In genomic region chr5:64807603-64808002, GRCm38 (mm10) we compare ENCODE assay signal across 8 mouse cellular contexts. TPM values are rescaled to one million over a fixed set of nuclear protein-coding genes. Genes with fewer than 3 reads are reported as not detected.
A peak's percentile ranks its signal among the peaks of the same experiment; 100 is the strongest.
DNase-seq lines count a peak whose midpoint lies in the region; ATAC-seq and TF ChIP-seq lines count a peak whose summit lies in the region.

No protein-coding gene starts in this region.

- H3K4me1 ChIP-seq in kidney, embryonic 14.5 days (ENCODE audit: control insufficient read depth, insufficient read depth, low read length): peaks cover 63% of the 10 kb centered on the region
- H3K4me1 ChIP-seq in embryonic facial prominence, embryonic 11.5 days (ENCODE audit: control insufficient read depth, insufficient read depth, low read length): peaks cover 21% of the 10 kb centered on the region
- peaks cover 58% of the 10 kb centered on the region for H3K4me1 ChIP-seq in heart, postnatal 0 days (ENCODE audit: control insufficient read depth, insufficient read depth)
- H3K4me1 ChIP-seq in liver, embryonic 16.5 days (ENCODE audit: control insufficient read depth, low read depth, low read length): peaks cover 61% of the 10 kb centered on the region

- no peaks in the 10 kb centered on the region for H3K9me3 ChIP-seq in kidney, embryonic 14.5 days (ENCODE audit: control insufficient read depth, low read length)
- H3K9me3 ChIP-seq in embryonic facial prominence, embryonic 11.5 days (replicated peaks; ENCODE audit: control insufficient read depth, low read length): no peaks in the 10 kb centered on the region
- no peaks in the 10 kb centered on the region for H3K9me3 ChIP-seq in heart, postnatal 0 days (replicated peaks; ENCODE audit: control insufficient read depth, low read length)
- H3K9me3 ChIP-seq in liver, embryonic 16.5 days (replicated peaks; ENCODE audit: control insufficient read depth, low read length): no peaks in the 10 kb centered on the region

- ATAC-seq in kidney, embryonic 14.5 days (ENCODE audit: low FRiP score, low TSS enrichment): no peak
- no peak for ATAC-seq in embryonic facial prominence, embryonic 11.5 days (replicated peaks; ENCODE audit: insufficient number of reproducible peaks, low FRiP score, low TSS enrichment, low read depth)
- ATAC-seq in heart, postnatal 0 days (ENCODE audit: insufficient read depth, low read depth): no peak
- no peak for ATAC-seq in liver, embryonic 16.5 days (ENCODE audit: low read depth)

- DNase-seq in kidney, adult 18-20 months: no peak
- DNase-seq in embryonic facial prominence, embryonic 11.5 days (ENCODE audit: low spot score): no peak
- DNase-seq in heart, postnatal 0 days (ENCODE audit: low spot score): peak; percentile 28
- DNase-seq in left cerebral cortex, adult 8-10 months (ENCODE audit: low spot score in 2 of 2): no peak
- DNase-seq in cerebellum, postnatal 4 days (ENCODE audit: low spot score in 2 of 2): no peak
- no peak for DNase-seq in spleen, postnatal 14 days (ENCODE audit: low spot score in 2 of 2)

- H3K27ac ChIP-seq in kidney, embryonic 14.5 days (ENCODE audit: low read depth, low read length): 0 out of 2 replicates have a peak overlapping the region, but pooled peaks have one; percentile 42
- H3K27ac ChIP-seq in embryonic facial prominence, embryonic 11.5 days (replicated peaks; ENCODE audit: low read depth, low read length): peak overlapping the region; percentile 67; the same call in 1 of the 2 replicates
- peak overlapping the region; percentile 98 for H3K27ac ChIP-seq in heart, postnatal 0 days (ENCODE audit: low read depth)
- peak overlapping the region; percentile 98 for H3K27ac ChIP-seq in liver, embryonic 16.5 days (ENCODE audit: low read length)

- WGBS in kidney, embryonic 14.5 days: 47% methylated on average over 4 of the region's 4 CpGs
- WGBS in embryonic facial prominence, embryonic 11.5 days: 68% methylated on average over 4 of the region's 4 CpGs
- 34% methylated on average over 4 of the region's 4 CpGs for WGBS in heart, postnatal 0 days
- 13% methylated on average over 4 of the region's 4 CpGs for WGBS in liver, embryonic 16.5 days (ENCODE audit: insufficient replicate concordance)

- H3K36me3 ChIP-seq in kidney, embryonic 14.5 days (ENCODE audit: control insufficient read depth, insufficient read depth, low read length): peaks cover 6% of the 10 kb centered on the region; the same call in 1 of the 2 replicates
- no peaks in the 10 kb centered on the region for H3K36me3 ChIP-seq in embryonic facial prominence, embryonic 11.5 days (replicated peaks; ENCODE audit: control insufficient read depth, insufficient read depth, low read depth, low read length)
- no peaks in the 10 kb centered on the region for H3K36me3 ChIP-seq in heart, postnatal 0 days (replicated peaks; ENCODE audit: control insufficient read depth, insufficient read depth, low read length)
- peaks cover 19% of the 10 kb centered on the region for H3K36me3 ChIP-seq in liver, embryonic 16.5 days (ENCODE audit: control insufficient read depth, insufficient read depth)

- no peak for TF ChIP-seq EP300 in heart, postnatal 0 days (IDR thresholded peaks at IDR 0.05; ENCODE audit: low read depth)

- H3K4me2 ChIP-seq in kidney, embryonic 14.5 days (replicated peaks; ENCODE audit: low read depth, low read length): peak overlapping the region; percentile 31
- H3K4me2 ChIP-seq in embryonic facial prominence, embryonic 11.5 days (ENCODE audit: low read depth, low read length): no peak overlapping the region
- H3K4me2 ChIP-seq in heart, postnatal 0 days (ENCODE audit: low read depth, low read length): peak overlapping the region; percentile 66
- H3K4me2 ChIP-seq in liver, embryonic 16.5 days (ENCODE audit: low read depth, low read length): peak overlapping the region; percentile 76

- no peak overlapping the region for H3K4me3 ChIP-seq in kidney, embryonic 14.5 days (ENCODE audit: low read length)
- no peak overlapping the region for H3K4me3 ChIP-seq in embryonic facial prominence, embryonic 11.5 days (ENCODE audit: low read depth, low read length)
- peak overlapping the region; percentile 25 for H3K4me3 ChIP-seq in heart, postnatal 0 days (ENCODE audit: low read depth, low read length)
- peak overlapping the region; percentile 75 for H3K4me3 ChIP-seq in liver, embryonic 16.5 days (ENCODE audit: low read depth, low read length)

- peak overlapping the region; percentile 23; the same call in 1 of the 2 replicates for H3K9ac ChIP-seq in kidney, embryonic 14.5 days (ENCODE audit: low read depth, low read length)
- no peak overlapping the region for H3K9ac ChIP-seq in embryonic facial prominence, embryonic 11.5 days (replicated peaks; ENCODE audit: low read length)
- H3K9ac ChIP-seq in heart, postnatal 0 days (replicated peaks; ENCODE audit: low read depth, low read length): peak overlapping the region; percentile 44; the same call in 1 of the 2 replicates
- H3K9ac ChIP-seq in liver, embryonic 16.5 days (ENCODE audit: low read depth, low read length): peak overlapping the region; percentile 43

- TF ChIP-seq CTCF in heart, postnatal 0 days (IDR thresholded peaks at IDR 0.05; ENCODE audit: low read depth): no peak

- H3K27me3 ChIP-seq in kidney, embryonic 14.5 days (ENCODE audit: control insufficient read depth, insufficient read depth, low read length): no peaks in the 10 kb centered on the region
- no peaks in the 10 kb centered on the region for H3K27me3 ChIP-seq in embryonic facial prominence, embryonic 11.5 days (ENCODE audit: control insufficient read depth, insufficient read depth, low read length)
- no peaks in the 10 kb centered on the region for H3K27me3 ChIP-seq in heart, postnatal 0 days (ENCODE audit: control insufficient read depth, insufficient read depth, low read length)
- H3K27me3 ChIP-seq in liver, embryonic 16.5 days (ENCODE audit: control insufficient read depth, insufficient read depth, low read depth, low read length): no peaks in the 10 kb centered on the region

RNA-seq across cellular contexts. Expression of gene Klf3, which starts 4.4 kb away (rescaled TPM):
- polyA plus RNA-seq in kidney, embryonic 14.5 days (2014; fragmentation: Nextera tagmentation; extraction: Ambion mirVana): 45.1 and 78.4 TPM in 2 replicates
- polyA plus RNA-seq in embryonic facial prominence, embryonic 11.5 days (2014; fragmentation: Nextera tagmentation; extraction: Ambion mirVana): 31.5 and 34.6 TPM in 2 replicates
- 22.6 and 26.5 TPM in 2 replicates for total RNA-seq in heart, postnatal 0 days (2014; rRNA removed; ENCODE audit: low replicate concordance)
- 33.5 and 37.3 TPM in 2 replicates for polyA plus RNA-seq in heart, postnatal 0 days (2015; fragmentation: Nextera tagmentation; extraction: Ambion mirVana)
- polyA plus RNA-seq in liver, embryonic 16.5 days (2015; fragmentation: Nextera tagmentation; extraction: Ambion mirVana): 77.7 and 88.9 TPM in 2 replicates
- 10 to 100 TPM; 21.2 to 30.9 (median 27.5) TPM for total RNA-seq in left cerebral cortex, adult 8-10 months (2022)

Comparison
In these comparisons a context has a peak if more than half of its experiments do, and no peak if none do; other contexts are left out.
1. H3K27ac ChIP-seq: peak in every context shown above with its lines; median percentile 98 in heart, postnatal 0 days; 98 in liver, embryonic 16.5 days; 67 in embryonic facial prominence, embryonic 11.5 days; 42 in kidney, embryonic 14.5 days.
2. H3K4me3 ChIP-seq: peak in heart, postnatal 0 days (single experiment) and liver, embryonic 16.5 days (single experiment); none in kidney, embryonic 14.5 days (single experiment) and embryonic facial prominence, embryonic 11.5 days (single experiment).